Mouse (Mus musculus): ENCODE data around the gene Fhdc1. TPM values are rescaled to one million over a fixed set of nuclear protein-coding genes. Genes with fewer than 3 reads are reported as not detected.
A peak's percentile ranks its signal among the peaks of the same experiment; 100 is the strongest.

Fhdc1 gene
- polyA plus RNA-seq (2015; fragmentation: Nextera tagmentation; extraction: Ambion mirVana), result 17.8 and 19.5 TPM in 2 replicates

DNA sequence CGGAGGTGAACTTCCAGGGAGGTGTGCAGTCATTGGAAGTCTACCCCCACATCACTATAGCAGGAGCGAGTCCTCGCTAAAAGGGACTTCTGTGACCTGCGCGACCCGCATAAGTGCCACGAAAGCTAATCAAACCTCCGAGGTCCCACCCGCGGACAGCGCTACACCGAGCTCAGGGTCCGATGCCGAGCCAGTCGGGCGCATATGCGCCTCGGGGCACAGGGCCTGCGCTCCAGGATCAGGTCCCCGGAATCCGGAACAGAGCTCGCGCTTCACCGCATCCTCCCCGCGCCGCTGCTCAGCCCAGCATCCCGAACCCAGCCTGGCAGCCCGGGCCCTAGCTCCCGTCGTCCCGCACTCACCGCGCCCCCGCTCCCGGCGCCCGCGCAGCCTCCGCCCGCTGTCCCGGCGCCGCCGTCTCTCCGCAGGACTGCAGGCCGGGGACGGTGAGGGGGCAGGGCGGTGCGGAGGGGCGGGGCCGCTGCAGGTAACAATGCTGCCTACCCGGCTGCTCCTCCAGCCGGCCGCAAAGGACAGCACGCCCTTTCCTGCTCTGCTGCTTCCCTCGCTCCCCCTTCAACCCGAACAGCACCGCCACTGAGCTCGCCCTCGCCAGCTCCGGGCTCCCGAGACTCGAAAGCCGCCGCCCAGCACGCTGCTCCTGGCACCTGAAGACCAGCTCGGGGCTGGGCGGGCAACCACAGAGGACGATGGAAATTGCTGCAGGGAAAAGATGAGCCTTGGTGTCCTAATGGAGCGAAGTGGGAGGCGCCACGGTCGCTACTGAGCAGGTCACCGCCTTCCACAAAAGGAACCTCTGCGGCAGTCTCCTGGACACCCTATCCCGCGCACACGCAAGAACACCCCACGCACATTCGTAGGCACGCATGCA is at the start of gene Fhdc1:
Gene Fhdc1 (minus strand): TSS at position 424 of the 892 bp plus-strand sequence.
- H3K36me3 ChIP-seq (ENCODE audit: control insufficient read depth, insufficient read depth, low read length), result no peaks in the 10 kb centered on the region
- peak within 1 kb of the TSS; percentile 90 for H3K27ac ChIP-seq (replicated peaks)
- DNase-seq (ENCODE audit: low spot score) (peak; percentile 91), ATAC-seq (ENCODE audit: low FRiP score, low TSS enrichment) (peak; percentile 90)
- peak within 1 kb of the TSS; percentile 78 for H3K4me3 ChIP-seq (ENCODE audit: low read depth, low read length)
- peak within 1 kb of the TSS; percentile 100 for H3K4me2 ChIP-seq (replicated peaks; ENCODE audit: low read depth)
- no peaks in the 10 kb centered on the region for H3K27me3 ChIP-seq (ENCODE audit: control insufficient read depth, insufficient read depth, low read length)
- TF ChIP-seq EP300 (optimal IDR thresholded peaks at IDR 0.05), result no peak
- peak; percentile 43; the same call in 1 of the 2 replicates for TF ChIP-seq CTCF (IDR thresholded peaks at IDR 0.05; ENCODE audit: low read depth)
- no peaks in the 10 kb centered on the region for H3K4me1 ChIP-seq (replicated peaks; ENCODE audit: control insufficient read depth, insufficient read depth)
- WGBS, result under 1% methylated on average over 81 of the region's 82 CpGs
- no peaks in the 10 kb centered on the region for H3K9me3 ChIP-seq (ENCODE audit: control insufficient read depth, low read length)
- H3K9ac ChIP-seq (ENCODE audit: low read length), result peak within 1 kb of the TSS; percentile 87

DNA sequence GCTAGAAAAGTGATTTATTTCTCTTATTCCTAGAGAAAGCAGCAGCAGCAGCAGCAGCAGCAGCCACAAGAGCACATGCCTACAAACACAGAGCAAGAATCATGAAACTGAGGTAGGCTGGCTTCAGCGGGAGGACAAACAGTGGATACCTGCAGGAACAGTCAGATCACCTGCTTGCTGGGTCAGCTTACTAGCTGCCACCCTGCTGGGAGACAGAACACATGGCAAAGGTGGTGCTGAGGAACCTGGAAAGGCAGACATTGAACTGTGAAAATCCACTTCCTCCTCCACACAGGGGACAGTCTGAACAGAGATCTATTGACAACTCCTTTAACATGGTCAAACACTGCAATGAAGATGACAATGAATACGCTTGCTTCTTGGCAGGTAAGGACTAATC is 48.8 kb upstream of the Fhdc1 start:
- no peaks in the 10 kb centered on the region for H3K9me3 ChIP-seq (ENCODE audit: control insufficient read depth, low read length)
- no peak overlapping the region for H3K4me3 ChIP-seq (ENCODE audit: low read depth, low read length)
- H3K36me3 ChIP-seq (ENCODE audit: control insufficient read depth, insufficient read depth, low read length), result no peaks in the 10 kb centered on the region; the same call in 1 of the 2 replicates
- DNase-seq (ENCODE audit: low spot score) (no peak), ATAC-seq (ENCODE audit: low FRiP score, low TSS enrichment) (no peak)
- H3K4me2 ChIP-seq (replicated peaks; ENCODE audit: low read depth), result no peak overlapping the region
- H3K9ac ChIP-seq (ENCODE audit: low read length), result no peak overlapping the region
- WGBS, result 64% methylated on average over 2 of the region's 2 CpGs
- TF ChIP-seq EP300 (optimal IDR thresholded peaks at IDR 0.05) (no peak), CTCF (IDR thresholded peaks at IDR 0.05; ENCODE audit: low read depth) (no peak)
- H3K27ac ChIP-seq (replicated peaks), result no peak overlapping the region
- H3K4me1 ChIP-seq (replicated peaks; ENCODE audit: control insufficient read depth, insufficient read depth), result no peaks in the 10 kb centered on the region
- H3K27me3 ChIP-seq (ENCODE audit: control insufficient read depth, insufficient read depth, low read length), result no peaks in the 10 kb centered on the region

DNA sequence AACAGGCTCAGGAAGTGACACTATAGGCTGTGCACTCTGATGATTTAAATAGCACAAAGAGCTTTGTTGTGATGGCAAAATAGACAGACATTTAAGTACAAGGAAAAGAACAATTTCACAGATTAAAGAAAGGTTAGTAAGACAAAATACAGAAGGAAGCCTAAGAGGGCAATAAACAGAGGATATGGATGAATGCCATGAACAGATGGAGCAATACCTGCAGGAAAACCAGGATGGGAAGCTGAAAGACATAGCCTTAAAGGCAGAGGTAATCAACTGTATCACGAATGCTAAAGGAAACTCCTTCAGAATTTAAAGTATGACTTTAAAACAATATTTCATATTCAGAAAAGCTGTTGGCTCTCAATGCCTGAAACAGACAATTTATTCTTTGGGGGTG is 44.7 kb upstream of the Fhdc1 start:
- no peak overlapping the region for H3K9ac ChIP-seq (ENCODE audit: low read length)
- TF ChIP-seq CTCF (IDR thresholded peaks at IDR 0.05; ENCODE audit: low read depth), result no peak
- no peak for TF ChIP-seq EP300 (optimal IDR thresholded peaks at IDR 0.05)
- no peak overlapping the region for H3K4me2 ChIP-seq (replicated peaks; ENCODE audit: low read depth)
- no peaks in the 10 kb centered on the region for H3K27me3 ChIP-seq (ENCODE audit: control insufficient read depth, insufficient read depth, low read length)
- no peaks in the 10 kb centered on the region for H3K9me3 ChIP-seq (ENCODE audit: control insufficient read depth, low read length)
- H3K36me3 ChIP-seq (ENCODE audit: control insufficient read depth, insufficient read depth, low read length), result no peaks in the 10 kb centered on the region
- no peaks in the 10 kb centered on the region for H3K4me1 ChIP-seq (replicated peaks; ENCODE audit: control insufficient read depth, insufficient read depth)
- H3K27ac ChIP-seq (replicated peaks), result no peak overlapping the region
- ATAC-seq (ENCODE audit: low FRiP score, low TSS enrichment), result no peak
- H3K4me3 ChIP-seq (ENCODE audit: low read depth, low read length), result no peak overlapping the region
- no peak for DNase-seq (ENCODE audit: low spot score)
- 85% methylated on average over 1 of the region's 1 CpGs for WGBS

DNA sequence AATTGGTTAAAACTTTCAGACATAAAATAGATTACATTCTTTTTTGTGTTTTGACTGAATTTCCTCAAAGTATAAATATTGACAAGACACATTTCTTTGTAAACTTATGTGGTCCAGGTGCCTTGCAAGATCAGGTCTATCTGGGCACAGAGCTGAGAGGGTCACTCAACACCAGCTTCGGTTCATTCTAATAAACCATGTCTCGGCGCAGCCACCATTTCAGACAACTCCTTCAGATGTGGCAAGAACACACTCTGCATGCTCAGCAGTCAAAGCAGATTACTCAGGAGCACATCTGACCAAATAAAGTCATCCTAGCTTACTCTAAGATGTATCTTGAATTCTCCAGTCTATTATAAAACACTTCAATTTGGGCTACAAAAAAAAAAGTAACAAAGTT is 35.9 kb upstream of the Fhdc1 start:
- TF ChIP-seq EP300 (optimal IDR thresholded peaks at IDR 0.05), result no peak
- TF ChIP-seq CTCF (IDR thresholded peaks at IDR 0.05; ENCODE audit: low read depth), result no peak
- no peak overlapping the region for H3K4me3 ChIP-seq (ENCODE audit: low read depth, low read length)
- DNase-seq (ENCODE audit: low spot score) (no peak), ATAC-seq (ENCODE audit: low FRiP score, low TSS enrichment) (no peak)
- no peaks in the 10 kb centered on the region for H3K4me1 ChIP-seq (replicated peaks; ENCODE audit: control insufficient read depth, insufficient read depth)
- H3K9ac ChIP-seq (ENCODE audit: low read length), result no peak overlapping the region
- H3K9me3 ChIP-seq (ENCODE audit: control insufficient read depth, low read length), result no peaks in the 10 kb centered on the region
- H3K4me2 ChIP-seq (replicated peaks; ENCODE audit: low read depth), result no peak overlapping the region
- H3K36me3 ChIP-seq (ENCODE audit: control insufficient read depth, insufficient read depth, low read length), result peaks cover 4% of the 10 kb centered on the region
- H3K27me3 ChIP-seq (ENCODE audit: control insufficient read depth, insufficient read depth, low read length), result no peaks in the 10 kb centered on the region
- H3K27ac ChIP-seq (replicated peaks), result no peak overlapping the region
- whole genome bisulfite sequencing, result 68% methylated on average over 3 of the region's 3 CpGs

DNA sequence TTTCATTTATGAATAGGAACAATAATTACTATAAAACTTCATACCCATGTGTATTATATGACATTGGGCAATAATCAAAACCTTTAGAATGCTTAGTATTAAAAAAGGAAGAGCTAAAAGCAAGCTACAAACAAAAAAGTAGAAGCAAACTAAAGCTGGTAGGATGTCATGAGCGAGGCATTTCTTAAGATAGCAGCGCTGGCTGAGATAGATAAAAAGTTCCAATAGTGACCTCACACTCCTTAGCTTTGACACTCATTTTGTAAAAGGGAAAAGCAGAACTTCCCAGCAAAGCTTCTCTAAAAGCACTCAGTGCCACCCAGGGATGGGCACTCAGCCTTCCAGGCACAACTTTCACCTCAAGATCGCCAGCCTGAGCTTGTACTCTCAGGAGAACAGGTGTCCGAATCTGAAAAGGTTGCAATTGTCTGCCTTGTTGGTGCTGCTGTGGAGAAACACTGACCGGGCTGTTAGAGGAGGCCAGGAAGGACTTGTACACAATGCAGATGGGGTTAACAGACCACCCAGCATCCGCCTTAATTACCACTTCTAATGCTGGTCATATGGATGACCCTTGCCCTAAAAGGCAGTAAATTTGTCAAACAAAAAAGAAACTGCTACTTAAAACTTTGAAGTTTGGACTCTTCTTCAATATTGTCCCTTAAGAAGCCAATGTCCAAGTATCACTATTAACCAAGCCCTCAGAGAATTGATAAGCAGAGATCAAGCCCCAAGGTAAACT is 32.7 kb upstream of the Fhdc1 start:
- H3K4me2 ChIP-seq (replicated peaks; ENCODE audit: low read depth), result no peak overlapping the region
- H3K27me3 ChIP-seq (ENCODE audit: control insufficient read depth, insufficient read depth, low read length), result no peaks in the 10 kb centered on the region
- no peaks in the 10 kb centered on the region for H3K4me1 ChIP-seq (replicated peaks; ENCODE audit: control insufficient read depth, insufficient read depth)
- no peaks in the 10 kb centered on the region for H3K9me3 ChIP-seq (ENCODE audit: control insufficient read depth, low read length)
- no peak for DNase-seq (ENCODE audit: low spot score)
- no peak overlapping the region for H3K9ac ChIP-seq (ENCODE audit: low read length)
- no peak for ATAC-seq (ENCODE audit: low FRiP score, low TSS enrichment)
- H3K27ac ChIP-seq (replicated peaks), result no peak overlapping the region
- TF ChIP-seq EP300 (optimal IDR thresholded peaks at IDR 0.05), result no peak
- no peak for TF ChIP-seq CTCF (IDR thresholded peaks at IDR 0.05; ENCODE audit: low read depth)
- no peak overlapping the region for H3K4me3 ChIP-seq (ENCODE audit: low read depth, low read length)
- no peaks in the 10 kb centered on the region for H3K36me3 ChIP-seq (ENCODE audit: control insufficient read depth, insufficient read depth, low read length)
- WGBS, result 69% methylated on average over 6 of the region's 6 CpGs

Data from stomach, postnatal 0 days (tissue).